Mouse (Mus musculus) Patski (cell line): Measurements from ENCODE around the gene Rbks. TPM values are rescaled to one million over a fixed set of nuclear protein-coding genes. Genes with fewer than 3 reads are reported as not detected.

Experiments
- ATAC-seq: fragments of 100-300 bp; one replicate; pipeline ENCODE4 v1.8.0; 2021
- CTCF ChIA-PET: fragments of 350-600 bp; sonication (Branson Sonifier 250); formaldehyde crosslinking; loops from one replicate; lab custom pipeline; 2022; ENCODE audit warnings: inconsistent platforms; lab: Charles Lee
- POLR2A ChIA-PET: fragments of 350-600 bp; sonication (Branson Sonifier 250); formaldehyde crosslinking; loops from one replicate; lab custom pipeline; 2022; ENCODE audit warnings: antibody characterized with exemption, inconsistent platforms; lab: Charles Lee
- DNase-seq: peaks from one replicate; pipeline ENCODE4 v3.0.0-alpha.2; 2011; ENCODE audit warnings: low read depth, low spot score
- H3K27me3 ChIP-seq: fragments of 371-371 bp; one replicate; pipeline ENCODE4 v1.5.1; 2021
- CTCF ChIP-seq: fragments of 100-300 bp; IDR thresholded peaks from one replicate; pipeline ENCODE4 v1.5.1; 2021
- in situ Hi-C: fragments of 300-500 bp; cut with MboI; formaldehyde crosslinking; loops from 3 replicates; pipeline ENCODE4 v1.11.1; 2018; ENCODE audit warnings: low pct_unique_long_range_greater_than_20kb, mixed read lengths
- polyA plus RNA-seq: library from polyadenylated mRNA; unstranded; gene quantifications from one replicate; pipeline ENCODE4 v1.2.3, GENCODE M21; 2021

Rbks gene
- polyA plus RNA-seq, 1 experiment from 2014 or later: 11.3 TPM

GRCm38 (mm10) chr5:31709389-31709788 lies 12.0 kb upstream of the Rbks start:
- ATAC-seq (no peak), DNase-seq (no peak)
- peak; percentile 64 for TF ChIP-seq CTCF
- POLR2A ChIA-PET: interaction anchor here (0.6 kb wide), 1 partner anchor 88 kb away, joined by 3 read pairs; no protein-coding TSS in a partner anchor
- in situ Hi-C loops: no loop called here
- no peaks in the 10 kb centered on the region for H3K27me3 ChIP-seq
- CTCF ChIA-PET: interaction anchor here (1.0 to 1.3 kb wide), 2 partner anchors 9 to 86 kb away, joined by 3 to 4 read pairs; no protein-coding TSS in a partner anchor

GRCm38 (mm10) chr5:31706826-31707225 lies 9.4 kb upstream of the Rbks start:
- CTCF ChIA-PET: no interaction called here
- ATAC-seq: no peak

GRCm38 (mm10) chr5:31704971-31705370 lies 7.5 kb upstream of the Rbks start:
- TF ChIP-seq CTCF: no peak
- in situ Hi-C loops: no loop called here
- ATAC-seq: no peak
- no peaks in the 10 kb centered on the region for H3K27me3 ChIP-seq
- ChIA-PET POLR2A (interaction anchor here (0.6 kb wide), 1 partner anchor 491 kb away, joined by 3 read pairs; no protein-coding TSS in a partner anchor), CTCF (no interaction called here)
- no peak for DNase-seq

More at GRCm38 (mm10) chr5:31706826-31707225, 9.4 kb upstream of the Rbks start:
- no peaks in the 10 kb centered on the region for H3K27me3 ChIP-seq
- in situ Hi-C loops: no loop called here
- POLR2A ChIA-PET: no interaction called here
- DNase-seq: no peak
- no peak for TF ChIP-seq CTCF

GRCm38 (mm10) chr5:31699397-31699796 lies 2.0 kb upstream of the Rbks start:
- ATAC-seq (no peak), DNase-seq (no peak)
- in situ Hi-C loops: loop anchor here (5.0 kb wide), 4 partner anchors 67 to 498 kb away; partner anchors contain the start of gene Fosl2
- ChIA-PET POLR2A (interaction anchor here (0.6 to 1.1 kb wide), 10 partner anchors 30 to 618 kb away, joined by 3 to 7 read pairs (median 4); no protein-coding TSS in a partner anchor), CTCF (interaction anchor here (0.8 to 1.7 kb wide), 2 partner anchors 17 to 22 kb away, joined by 3 read pairs; no protein-coding TSS in a partner anchor)
- no peaks in the 10 kb centered on the region for H3K27me3 ChIP-seq
- no peak for TF ChIP-seq CTCF

GRCm38 (mm10) chr5:31698931-31699330 lies 1.5 kb upstream of the Rbks start:
- no peak for TF ChIP-seq CTCF
- H3K27me3 ChIP-seq: no peaks in the 10 kb centered on the region
- POLR2A ChIA-PET: interaction anchor here (0.6 to 1.1 kb wide), 9 partner anchors 55 to 618 kb away, joined by 3 to 7 read pairs (median 4); no protein-coding TSS in a partner anchor
- in situ Hi-C loops: loop anchor here (5.0 kb wide), 4 partner anchors 67 to 498 kb away; partner anchors contain the start of gene Fosl2
- DNase-seq: peak; percentile 74
- CTCF ChIA-PET: interaction anchor here (0.8 to 1.7 kb wide), 2 partner anchors 17 to 22 kb away, joined by 3 read pairs; no protein-coding TSS in a partner anchor
- ATAC-seq: no peak

- ATAC-seq (peak; percentile 45), DNase-seq (peak; percentile 66)
- in situ Hi-C loops: loop anchor here (5.0 kb wide), 4 partner anchors 66 to 499 kb away; partner anchors contain the start of gene Fosl2
- ChIA-PET POLR2A (interaction anchor here (0.6 to 1.8 kb wide), 5 partner anchors 62 to 494 kb away, joined by 3 to 6 read pairs (median 5); no protein-coding TSS in a partner anchor), CTCF (interaction anchor here (1.7 kb wide), 1 partner anchor 18 kb away, joined by 3 read pairs; no protein-coding TSS in a partner anchor)
- no peak for TF ChIP-seq CTCF
- H3K27me3 ChIP-seq: no peaks in the 10 kb centered on the region
Measured at GRCm38 (mm10) chr5:31698297-31698726, 885 bp upstream of the Rbks start.

GRCm38 (mm10) chr5:31697644-31698296 lies 343 bp upstream of the Rbks start, which contains the start of gene Babam2:
Gene Babam2, plus strand, starts transcription at chr5:31697684.
- POLR2A ChIA-PET: interaction anchor here (0.6 to 1.8 kb wide), 7 partner anchors 61 to 495 kb away, joined by 3 to 6 read pairs (median 3); no protein-coding TSS in a partner anchor
- ATAC-seq (peak; percentile 70), DNase-seq (peak; percentile 59)
- H3K27me3 ChIP-seq: no peaks in the 10 kb centered on the region
- CTCF ChIA-PET: no interaction called here
- in situ Hi-C loops: loop anchor here (5.0 kb wide), 4 partner anchors 65 to 500 kb away; partner anchors contain the start of gene Fosl2
- no peak for TF ChIP-seq CTCF

- ChIA-PET CTCF (interaction anchor here (0.7 to 3.2 kb wide), 4 partner anchors 9 to 41 kb away, joined by 3 to 12 read pairs (median 4); no protein-coding TSS in a partner anchor), POLR2A (interaction anchor here (0.7 to 0.8 kb wide), 2 partner anchors 16 to 120 kb away, joined by 3 to 4 read pairs; no protein-coding TSS in a partner anchor)
- ATAC-seq (no peak), DNase-seq (no peak)
- no peaks in the 10 kb centered on the region for H3K27me3 ChIP-seq
- in situ Hi-C loops: no loop called here
- no peak for TF ChIP-seq CTCF
Measured at GRCm38 (mm10) chr5:31693191-31693590, 4.2 kb downstream of the Rbks start.

GRCm38 (mm10) chr5:31687972-31688371 lies 9.5 kb downstream of the Rbks start:
- DNase-seq (no peak), ATAC-seq (no peak)
- ChIA-PET CTCF (no interaction called here), POLR2A (no interaction called here)
- H3K27me3 ChIP-seq: no peaks in the 10 kb centered on the region
- no peak for TF ChIP-seq CTCF
- in situ Hi-C loops: no loop called here

- ATAC-seq: no peak
- no peaks in the 10 kb centered on the region for H3K27me3 ChIP-seq
- in situ Hi-C loops: no loop called here
- ChIA-PET CTCF (interaction anchor here (1.7 kb wide), 1 partner anchor 9 kb away, joined by 9 read pairs; no protein-coding TSS in a partner anchor), POLR2A (no interaction called here)
- no peak for TF ChIP-seq CTCF
- DNase-seq: no peak
Measured at GRCm38 (mm10) chr5:31686040-31686439, 11.4 kb downstream of the Rbks start.
